ENCODE assay signal across 29 mouse cellular contexts in the genomic region with DNA sequence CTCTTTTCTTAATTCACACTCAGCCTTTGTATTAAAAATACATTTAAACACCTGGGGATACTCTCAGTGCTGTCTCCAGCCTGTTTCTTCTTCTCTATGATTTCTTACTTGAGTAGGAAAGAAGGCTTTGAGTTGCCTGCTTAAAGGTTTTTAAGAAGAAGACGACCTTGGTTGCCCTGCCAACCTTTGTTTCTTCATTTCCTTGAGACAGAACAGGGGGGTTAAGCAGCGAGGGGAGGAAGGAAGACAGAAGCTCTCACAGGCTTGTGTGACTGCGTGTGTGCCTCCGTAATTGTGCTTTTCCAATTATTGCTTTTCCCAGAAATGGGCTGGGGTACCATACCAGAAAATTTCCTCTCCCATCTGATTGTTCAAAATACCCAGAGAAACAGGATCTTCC.
A peak's percentile ranks its signal among the peaks of the same experiment; 100 is the strongest.
DNase-seq lines count a peak whose midpoint lies in the region; ATAC-seq and TF ChIP-seq lines count a peak whose summit lies in the region.
"Had no signal": no experiment of that assay in that cellular context is flagged by ENCODE, and none has a peak within 500 bp of the region (broad histone marks: within the 10 kb centered on the region; RNA-seq: fewer than 3 reads in every experiment).

No protein-coding gene starts in this region.

- H3K36me3 ChIP-seq in kidney, embryonic 15.5 days: no peaks in the 10 kb centered on the region
- H3K36me3 ChIP-seq in liver, postnatal 0 days (replicated peaks; ENCODE audit: insufficient read depth, low read length): no peaks in the 10 kb centered on the region
- H3K36me3 ChIP-seq in forebrain, embryonic 16.5 days (ENCODE audit: control insufficient read depth, insufficient read depth): no peaks in the 10 kb centered on the region
- H3K36me3 ChIP-seq: G1E; heart, embryonic 12.5 days; hindbrain, embryonic 15.5 days; intestine, embryonic 15.5 days; liver, embryonic 13.5 days; midbrain, embryonic 10.5 days; neural tube, embryonic 12.5 days had no signal

- no peak for ATAC-seq in kidney, embryonic 15.5 days (replicated peaks; ENCODE audit: low FRiP score)
- peak; percentile 85 for ATAC-seq in CD4-positive, CD25-positive, alpha-beta regulatory T cell, adult 4 months
- ATAC-seq in inflammation-experienced regulatory T-cells, adult 6 months: peak; percentile 83
- no peak for ATAC-seq in liver, postnatal 0 days
- no peak for ATAC-seq in forebrain, embryonic 16.5 days
- ATAC-seq: intestine, embryonic 15.5 days; midbrain, embryonic 16.5 days had no signal

- H3K27ac ChIP-seq in kidney, embryonic 15.5 days: no peak overlapping the region
- no peak overlapping the region for H3K27ac ChIP-seq in liver, postnatal 0 days (ENCODE audit: low read depth)
- no peak overlapping the region for H3K27ac ChIP-seq in forebrain, embryonic 16.5 days (ENCODE audit: low read length)
- H3K27ac ChIP-seq: gastrocnemius, adult 2 months; heart, adult 2 months; hindbrain, embryonic 15.5 days; intestine, embryonic 15.5 days; kidney, postnatal 0 days; liver, embryonic 13.5 days; midbrain, embryonic 10.5 days; neural tube, embryonic 12.5 days had no signal

- 59% methylated on average over 4 of the region's 4 CpGs for WGBS in kidney, embryonic 15.5 days
- WGBS in liver, postnatal 0 days (ENCODE audit: insufficient replicate concordance): 47% methylated on average over 4 of the region's 4 CpGs
- WGBS in forebrain, embryonic 16.5 days: 43% methylated on average over 4 of the region's 4 CpGs

- no peak overlapping the region for H3K9ac ChIP-seq in kidney, embryonic 15.5 days
- no peak overlapping the region for H3K9ac ChIP-seq in liver, postnatal 0 days (replicated peaks)
- H3K9ac ChIP-seq in forebrain, embryonic 16.5 days (replicated peaks; ENCODE audit: low read depth, low read length): no peak overlapping the region
- H3K9ac ChIP-seq: heart, embryonic 12.5 days; hindbrain, embryonic 15.5 days; intestine, embryonic 15.5 days; liver, embryonic 13.5 days; neural tube, embryonic 12.5 days had no signal

- no peak for TF ChIP-seq EP300 in liver, postnatal 0 days (IDR thresholded peaks at IDR 0.05; ENCODE audit: low read depth)

- no peak for TF ChIP-seq CTCF in liver, postnatal 0 days (IDR thresholded peaks at IDR 0.05; ENCODE audit: low read depth)

- H3K4me2 ChIP-seq in kidney, embryonic 15.5 days: no peak overlapping the region
- H3K4me2 ChIP-seq in liver, postnatal 0 days (ENCODE audit: low read depth, low read length): no peak overlapping the region
- H3K4me2 ChIP-seq in forebrain, embryonic 16.5 days (ENCODE audit: low read length): no peak overlapping the region
- H3K4me2 ChIP-seq: heart, embryonic 12.5 days; hindbrain, embryonic 15.5 days; intestine, embryonic 15.5 days; liver, embryonic 13.5 days; neural tube, embryonic 12.5 days had no signal

- DNase-seq in kidney, postnatal 14 days: peak; percentile 10
- DNase-seq in thymus, postnatal 25 days: peak; percentile 41
- no peak for DNase-seq in liver, postnatal 0 days
- no peak for DNase-seq in cerebellum, postnatal 36 days
- DNase-seq: adrenal gland, postnatal 14 days; cerebellum, adult 11 months; cerebellum, adult 9-11 months; gastrocnemius, adult 2 months; gastrocnemius, postnatal 36 days; heart, adult 2 months; kidney, adult 2 months; layer of hippocampus, postnatal 36 days; left cerebral cortex, postnatal 4 days; liver, embryonic 13.5 days; lung, adult 2 months; lung, postnatal 14 days had no signal

- H3K27me3 ChIP-seq in kidney, embryonic 15.5 days: no peaks in the 10 kb centered on the region
- no peaks in the 10 kb centered on the region for H3K27me3 ChIP-seq in liver, postnatal 0 days (ENCODE audit: insufficient read depth, low read length)
- no peaks in the 10 kb centered on the region for H3K27me3 ChIP-seq in forebrain, embryonic 16.5 days (replicated peaks; ENCODE audit: control insufficient read depth, insufficient read depth, low read length)
- H3K27me3 ChIP-seq: heart, embryonic 12.5 days; hindbrain, embryonic 15.5 days; intestine, embryonic 15.5 days; liver, embryonic 13.5 days; neural tube, embryonic 12.5 days had no signal

- no peaks in the 10 kb centered on the region for H3K4me1 ChIP-seq in kidney, embryonic 15.5 days
- H3K4me1 ChIP-seq in liver, postnatal 0 days (ENCODE audit: insufficient read depth): no peaks in the 10 kb centered on the region; the same call in 1 of the 2 replicates
- no peaks in the 10 kb centered on the region for H3K4me1 ChIP-seq in forebrain, embryonic 16.5 days (replicated peaks; ENCODE audit: control insufficient read depth, insufficient read depth, low read length)
- H3K4me1 ChIP-seq: heart, embryonic 12.5 days; hindbrain, embryonic 15.5 days; intestine, embryonic 15.5 days; midbrain, embryonic 10.5 days; neural tube, embryonic 12.5 days had no signal

- H3K9me3 ChIP-seq in kidney, embryonic 15.5 days (replicated peaks): no peaks in the 10 kb centered on the region
- H3K9me3 ChIP-seq in liver, postnatal 0 days (ENCODE audit: low read length): no peaks in the 10 kb centered on the region
- H3K9me3 ChIP-seq in forebrain, embryonic 16.5 days (ENCODE audit: control insufficient read depth, low read length): no peaks in the 10 kb centered on the region
- H3K9me3 ChIP-seq: G1E; heart, embryonic 12.5 days; hindbrain, embryonic 15.5 days; intestine, embryonic 15.5 days; liver, embryonic 13.5 days; midbrain, embryonic 10.5 days; neural tube, embryonic 12.5 days had no signal

- no peak overlapping the region for H3K4me3 ChIP-seq in kidney, embryonic 15.5 days (replicated peaks)
- H3K4me3 ChIP-seq in liver, postnatal 0 days (ENCODE audit: low read depth, low read length): no peak overlapping the region
- H3K4me3 ChIP-seq in forebrain, embryonic 16.5 days (replicated peaks; ENCODE audit: low read length): no peak overlapping the region
- H3K4me3 ChIP-seq: erythroblast, embryonic 14.5 days; gastrocnemius, adult 2 months; heart, adult 2 months; heart, embryonic 12.5 days; hindbrain, embryonic 15.5 days; intestine, embryonic 15.5 days; liver, embryonic 13.5 days; midbrain, embryonic 10.5 days; neural tube, embryonic 12.5 days had no signal

Comparison
In these comparisons a context has a peak if more than half of its experiments do, and no peak if none do; other contexts are left out.
1. DNase-seq: peak in kidney, postnatal 14 days (single experiment) and thymus, postnatal 25 days (single experiment); none in liver, postnatal 0 days (single experiment) and cerebellum, postnatal 36 days (0 of 2).
2. ATAC-seq: peak in CD4-positive, CD25-positive, alpha-beta regulatory T cell, adult 4 months (single experiment) and inflammation-experienced regulatory T-cells, adult 6 months (single experiment); none in kidney, embryonic 15.5 days (single experiment), liver, postnatal 0 days (single experiment) and forebrain, embryonic 16.5 days (single experiment).